Mouse (Mus musculus): ENCODE results near the gene Tex2.

The Tex2 gene

DNA sequence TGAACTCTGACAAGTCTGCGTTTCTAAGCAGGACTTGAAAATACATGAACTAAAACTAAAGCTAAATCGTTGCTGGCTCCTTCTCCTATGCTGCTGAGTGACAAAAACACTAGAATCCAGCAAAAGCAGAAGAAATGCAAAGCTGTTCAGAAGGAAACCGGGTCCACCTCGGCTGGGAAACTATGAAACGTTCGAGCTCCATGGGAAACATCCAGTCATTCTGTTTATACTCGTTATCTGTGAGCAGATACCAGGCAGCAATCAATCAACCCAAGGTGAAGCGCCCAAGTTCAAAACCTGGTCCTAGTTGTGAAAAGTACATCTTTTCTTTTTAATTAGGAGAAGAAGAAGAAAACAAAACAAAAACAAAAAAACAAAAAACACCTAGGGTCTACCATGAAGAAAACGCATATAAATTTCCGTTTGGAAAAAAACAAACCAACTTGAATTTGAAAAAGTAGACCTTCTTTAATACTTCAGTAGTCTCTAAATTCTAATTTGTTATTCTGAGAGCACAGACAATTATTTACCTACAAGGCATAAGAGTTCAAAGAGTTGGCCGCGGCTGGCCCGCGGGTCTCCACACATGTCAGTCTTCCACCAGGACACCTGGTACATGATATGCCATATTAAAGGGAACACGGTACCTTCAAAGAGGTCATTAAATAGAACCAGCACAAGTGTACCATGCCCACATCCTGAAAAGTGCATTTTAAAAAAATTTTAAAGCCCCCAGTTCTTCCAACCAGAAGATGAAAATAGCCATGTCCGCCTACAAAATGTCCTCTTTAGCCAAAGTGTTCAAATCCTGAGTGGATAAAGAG is 127.0 kb downstream of the Tex2 start:
- no peak for DNase-seq (ENCODE audit: low spot score in 2 of 2)

DNA sequence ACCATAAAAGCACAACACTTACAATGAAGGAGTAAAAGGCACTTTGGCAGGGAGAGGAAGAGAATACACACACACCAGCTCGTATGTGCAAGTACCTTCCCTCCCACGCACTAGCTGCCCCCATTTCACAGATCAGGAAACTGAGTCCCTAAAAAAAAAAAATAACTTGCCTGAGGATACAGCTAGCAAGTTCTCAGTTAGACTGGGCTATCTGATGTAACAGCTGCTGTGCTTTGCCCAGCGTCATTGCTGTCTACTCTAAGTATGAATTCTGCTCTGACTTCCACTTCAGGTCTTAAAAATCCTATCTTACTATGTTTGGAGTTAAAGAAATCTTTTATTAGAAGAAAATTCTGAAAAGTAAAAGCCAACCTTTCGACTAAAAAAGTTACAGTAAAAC is 127.6 kb downstream of the Tex2 start:
- no peak for DNase-seq (ENCODE audit: low spot score in 2 of 2)

DNA sequence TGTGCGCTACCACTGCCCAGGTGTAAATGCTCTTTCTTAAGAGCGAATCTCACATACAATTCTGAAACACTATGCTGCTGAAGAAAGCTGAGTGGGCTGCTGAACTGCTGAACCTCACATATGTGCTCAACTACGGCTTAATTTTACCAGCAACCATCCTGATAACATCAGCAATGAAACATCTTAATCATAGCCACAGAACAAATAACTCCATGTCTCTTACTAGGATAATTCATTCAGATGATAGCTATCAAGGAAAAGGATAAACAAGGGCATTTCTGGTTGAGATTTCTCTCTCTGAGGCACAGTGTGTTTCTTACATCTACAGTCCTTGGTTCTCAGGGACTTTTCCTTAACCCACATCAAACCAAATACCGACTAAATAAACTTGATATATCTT is 128.3 kb downstream of the Tex2 start:
- DNase-seq (ENCODE audit: low spot score in 2 of 2), result no peak

DNA sequence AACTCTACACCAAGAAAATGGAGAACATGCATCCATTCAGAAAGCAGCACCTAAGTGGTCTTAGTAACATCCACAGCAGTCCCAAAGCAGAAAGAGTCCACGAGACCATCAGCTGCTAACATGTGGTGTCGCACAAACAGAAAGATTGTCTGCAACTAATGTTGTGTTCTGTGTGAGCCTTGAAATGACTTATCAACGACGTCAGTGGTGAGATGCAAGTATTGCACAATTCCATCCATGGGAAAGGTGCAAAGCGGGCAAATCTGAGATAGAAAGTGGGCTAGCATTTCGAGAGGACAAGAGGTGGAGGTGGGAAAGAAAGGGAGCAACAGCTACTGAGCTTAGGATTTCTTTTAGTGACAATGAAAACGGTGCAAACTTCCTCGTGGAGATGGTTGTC is 130.4 kb downstream of the Tex2 start:
- no peak for DNase-seq (ENCODE audit: low spot score in 2 of 2)

DNA sequence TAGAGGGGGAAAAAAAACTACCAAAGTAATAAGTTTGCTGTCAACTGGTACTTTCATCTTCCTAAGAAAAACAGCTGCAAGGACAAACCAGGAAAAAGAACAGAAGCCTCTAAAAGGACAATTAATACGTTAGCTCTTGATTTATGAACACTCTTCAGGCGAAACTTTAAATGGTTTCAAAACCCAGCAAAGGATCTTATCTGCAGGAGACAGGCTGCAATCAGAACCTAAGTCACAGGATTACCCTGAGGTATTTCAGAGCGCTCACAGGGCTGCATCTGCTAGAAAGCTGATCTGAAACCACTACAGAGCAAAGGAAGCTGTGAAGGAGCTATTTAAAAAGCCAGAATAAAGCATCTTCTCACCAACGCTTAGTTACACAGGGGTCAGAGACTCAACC is 131.6 kb downstream of the Tex2 start:
- DNase-seq (ENCODE audit: low spot score in 2 of 2), result no peak

DNA sequence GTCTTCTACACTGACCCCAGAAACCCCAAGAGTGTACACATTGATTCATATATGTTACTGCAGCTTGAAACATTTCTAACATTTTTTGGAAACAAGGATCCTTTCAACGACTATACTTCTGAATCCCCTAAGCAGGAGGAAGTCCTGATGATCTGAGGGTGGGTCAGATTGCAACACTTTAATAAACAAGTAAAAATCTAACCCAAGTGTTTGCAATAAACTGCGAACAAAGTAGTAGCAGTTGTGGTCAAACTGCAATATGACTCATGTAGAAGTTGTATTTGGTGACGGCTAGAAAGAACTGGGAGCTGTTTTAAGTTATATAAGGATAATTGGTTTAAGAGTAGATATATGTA is 132.7 kb downstream of the Tex2 start:
- DNase-seq (ENCODE audit: low spot score in 2 of 2), result no peak

DNA sequence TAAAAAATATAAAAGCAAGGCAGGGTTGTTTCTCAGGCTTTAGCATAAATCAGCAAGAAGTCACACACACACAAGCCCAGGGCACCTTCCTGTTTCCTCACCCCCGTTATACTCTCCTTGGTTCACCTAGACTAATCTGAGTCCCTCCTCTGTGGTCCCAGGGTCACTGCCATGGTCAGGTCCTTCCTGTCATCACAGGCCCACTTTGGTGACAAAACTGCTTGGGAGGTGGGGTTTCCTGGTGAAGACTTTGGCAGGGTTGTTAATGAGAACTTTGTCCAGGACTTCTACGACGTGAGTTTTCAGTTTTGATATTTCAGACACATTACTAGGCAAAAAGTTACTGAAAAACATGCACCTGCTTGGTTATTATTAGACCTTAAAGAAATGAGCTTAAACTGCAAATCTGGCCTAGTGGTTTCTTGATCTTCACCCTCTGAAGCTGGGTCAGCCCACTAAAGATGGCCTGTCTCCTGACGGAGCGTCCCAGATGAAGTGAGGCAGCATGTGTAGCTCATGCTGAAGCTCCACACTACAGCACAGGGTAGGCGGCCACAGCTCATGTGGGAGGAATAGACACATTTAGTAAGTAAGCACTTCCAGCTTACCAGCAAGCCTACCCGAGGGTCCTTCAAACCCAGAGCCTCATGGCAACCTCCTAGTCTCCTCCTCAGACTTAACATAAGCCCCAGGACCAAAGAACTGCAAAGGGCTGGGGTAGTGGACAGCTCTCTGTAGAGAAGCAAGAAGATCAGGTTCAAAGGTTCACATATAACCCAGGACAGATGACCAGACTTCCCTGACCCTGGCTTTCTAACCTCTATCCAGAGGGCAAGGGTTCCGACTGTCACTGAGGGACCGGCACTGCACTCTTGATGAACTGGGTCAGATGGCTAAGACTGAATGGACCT is 133.3 kb downstream of the Tex2 start:
- no peak for DNase-seq (ENCODE audit: low spot score in 2 of 2)

DNA sequence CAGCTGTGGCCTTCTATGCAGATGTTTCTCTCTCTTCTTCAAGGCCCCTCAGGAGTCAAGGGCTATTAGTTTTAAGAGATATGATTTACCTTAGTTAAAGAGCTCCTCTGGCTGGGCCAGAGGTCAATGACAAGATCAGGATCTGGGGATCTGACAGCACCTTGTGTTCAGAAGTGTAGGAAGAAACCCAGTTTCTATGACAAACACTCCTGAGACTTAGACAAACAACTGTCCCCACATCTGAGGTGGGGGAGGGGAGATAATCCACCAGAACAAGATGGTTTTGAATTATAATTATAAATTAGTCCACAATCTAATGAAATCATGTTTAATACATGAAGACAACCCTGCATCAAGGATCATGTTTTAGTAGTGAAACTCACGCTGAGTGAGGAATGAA is 134.5 kb downstream of the Tex2 start:
- no peak for DNase-seq (ENCODE audit: low spot score in 2 of 2)

DNA sequence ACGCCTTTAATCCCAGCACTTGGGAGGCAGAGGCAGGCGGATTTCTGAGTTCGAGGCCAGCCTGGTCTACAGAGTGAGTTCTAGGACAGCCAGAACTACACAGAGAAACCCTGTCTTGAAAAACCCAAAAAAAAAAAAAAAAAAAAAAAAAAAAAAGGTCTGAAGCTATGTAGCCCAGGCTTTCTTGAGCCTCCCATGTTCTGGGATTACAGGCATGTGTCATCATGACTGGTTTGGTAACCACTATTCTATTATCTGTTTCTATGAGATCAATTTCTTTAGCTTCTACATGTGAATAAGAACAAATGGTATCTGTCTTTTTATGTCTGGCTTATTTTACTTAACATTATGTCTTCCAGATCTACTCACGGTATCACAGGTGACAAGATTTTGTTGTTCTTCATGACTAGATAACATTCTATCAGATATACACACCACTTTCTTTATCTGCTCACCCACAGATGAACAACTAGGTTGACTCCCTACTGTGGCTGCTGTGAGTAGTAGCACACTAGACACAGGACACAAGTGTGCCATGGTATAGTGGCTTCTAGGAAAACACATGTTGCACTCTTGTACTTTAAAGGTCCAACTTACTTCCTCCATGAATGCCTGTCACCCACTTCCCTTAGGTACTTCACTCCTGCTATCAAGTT is 135.6 kb downstream of the Tex2 start:
- no peak for DNase-seq (ENCODE audit: low spot score in 2 of 2)

DNA sequence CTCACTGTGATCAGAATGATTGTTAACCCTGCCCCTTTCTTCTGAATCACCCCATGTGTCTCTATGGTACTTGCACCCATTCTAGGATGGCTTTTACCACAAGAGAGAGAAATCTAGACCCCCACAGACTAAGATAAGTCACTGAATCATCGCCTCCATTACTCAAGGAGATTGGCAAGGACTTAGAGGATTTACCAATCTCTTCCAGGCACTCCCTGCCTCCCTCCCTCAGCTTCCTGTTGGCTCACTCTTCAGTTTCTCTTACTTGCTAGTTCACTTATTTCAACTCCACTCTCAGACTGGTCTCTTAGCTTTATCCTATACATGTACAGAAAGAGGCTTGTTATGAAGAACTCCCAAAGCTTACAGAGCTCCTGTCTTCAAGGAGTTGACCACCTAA is 137.9 kb downstream of the Tex2 start:
- DNase-seq (ENCODE audit: low spot score in 2 of 2), result no peak

DNA sequence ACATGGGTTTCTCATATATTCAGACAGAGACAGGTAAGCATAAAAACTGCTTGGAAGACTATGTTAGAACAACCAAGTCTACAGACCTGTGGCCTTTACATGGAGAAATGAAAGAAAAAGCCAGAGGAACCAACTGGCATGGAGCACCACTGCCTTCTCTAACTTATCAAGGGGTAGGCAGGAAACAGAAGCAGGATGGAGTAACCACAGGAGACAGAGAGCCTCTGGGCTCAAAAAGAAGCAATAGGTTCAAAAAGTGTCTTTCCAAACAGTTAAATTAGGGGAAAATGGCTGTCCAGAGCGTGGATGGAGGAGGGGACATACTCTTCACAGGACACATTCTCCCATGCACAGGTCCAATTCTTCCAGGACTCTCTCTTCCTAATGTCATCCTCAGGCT is 141.6 kb downstream of the Tex2 start:
- DNase-seq (ENCODE audit: low spot score in 2 of 2), result no peak

DNA sequence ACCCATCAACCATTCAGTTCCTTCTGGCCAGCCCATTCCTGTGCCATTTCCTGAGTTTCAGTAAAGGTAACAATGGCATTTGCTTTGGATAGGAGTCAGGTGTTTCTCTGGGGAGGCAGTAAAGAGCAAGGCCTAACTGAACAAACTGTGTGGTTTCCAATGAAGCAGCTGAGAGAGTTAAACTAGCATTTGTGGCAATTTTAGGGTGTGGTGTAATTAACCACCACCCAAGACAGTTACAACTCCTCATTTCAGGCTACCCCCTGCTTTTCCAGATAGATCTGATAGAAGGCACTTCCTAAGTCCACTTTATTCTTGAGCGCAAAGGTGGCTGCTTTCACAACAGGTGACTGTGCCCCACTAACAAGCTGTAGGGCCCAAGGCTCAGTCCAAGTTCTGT is 144.7 kb downstream of the Tex2 start:
- no peak for DNase-seq (ENCODE audit: low spot score in 2 of 2)

DNA sequence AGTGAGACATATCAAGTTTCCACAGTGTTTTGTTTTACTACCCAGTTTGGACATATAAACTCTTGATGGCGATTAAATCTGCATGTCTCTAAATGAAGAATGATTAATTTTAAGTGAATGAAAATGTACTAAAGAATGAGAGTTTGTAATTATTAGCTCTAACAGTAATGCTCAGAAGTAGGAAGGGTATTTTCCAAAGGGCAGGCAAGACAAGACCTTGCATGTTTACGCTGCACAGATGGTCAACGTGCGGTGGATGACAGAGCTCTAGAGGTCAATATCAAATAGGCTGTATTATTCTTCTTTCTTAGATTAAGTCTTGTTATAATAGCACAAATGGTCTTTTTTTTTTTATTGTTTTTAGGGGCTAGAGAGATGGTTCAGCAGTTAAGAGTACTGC is 147.3 kb downstream of the Tex2 start:
- no peak for DNase-seq (ENCODE audit: low spot score in 2 of 2)

DNA sequence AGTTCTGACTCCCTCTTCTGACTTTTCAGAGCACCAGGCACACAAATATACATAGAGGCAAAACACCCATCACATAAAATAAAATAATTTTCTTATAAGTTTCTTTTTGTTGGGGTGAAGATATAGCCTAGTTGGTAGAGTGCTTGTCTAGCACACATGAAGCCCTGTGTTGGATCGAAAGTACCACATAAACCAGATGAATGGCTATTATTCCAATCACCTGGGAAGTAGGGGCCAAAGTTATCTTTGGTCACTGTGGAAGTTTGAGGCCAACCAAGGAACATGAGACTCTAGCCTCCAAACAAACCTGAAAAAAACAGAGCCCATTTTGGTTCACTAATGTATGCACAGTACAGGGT is 147.7 kb downstream of the Tex2 start:
- DNase-seq (ENCODE audit: low spot score in 2 of 2), result no peak

DNA sequence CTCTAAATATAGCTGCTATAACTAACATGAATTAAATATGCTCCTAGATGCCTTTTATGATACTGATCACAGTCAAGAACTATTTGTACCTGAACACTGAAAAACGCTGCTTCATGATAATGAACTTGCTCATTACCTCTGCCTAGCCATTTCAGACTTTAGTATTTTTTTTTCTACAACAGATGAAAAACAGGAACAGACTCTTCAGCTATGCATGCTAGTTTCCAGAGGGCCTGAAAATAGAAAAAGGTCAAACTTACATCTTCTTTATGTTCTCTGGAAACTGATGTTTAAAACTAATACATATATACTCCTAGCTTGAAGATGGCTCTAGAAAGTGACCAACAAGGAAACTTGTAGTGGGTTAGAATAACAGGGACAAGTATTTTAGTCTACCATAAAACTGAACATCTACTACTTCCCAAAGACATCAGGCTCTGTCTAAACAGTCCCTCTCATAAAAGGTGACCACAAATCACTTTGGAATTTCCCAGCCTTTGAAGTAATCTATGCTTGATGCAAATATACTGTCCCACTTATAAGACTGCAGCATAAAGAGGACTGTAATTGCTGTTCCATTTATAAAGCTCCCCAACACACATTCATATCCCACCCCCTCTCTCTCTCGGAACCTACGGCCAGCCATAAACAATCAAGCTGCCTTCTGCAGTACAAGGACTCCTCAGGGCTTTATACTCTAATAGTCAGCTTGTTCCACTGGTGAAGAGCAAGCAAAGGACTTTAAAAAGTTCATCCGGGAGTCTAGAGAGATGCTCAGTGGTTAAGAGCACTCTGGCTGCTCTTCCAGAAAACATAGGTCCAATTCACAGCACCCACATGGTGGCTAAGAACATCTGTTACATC is 148.3 kb downstream of the Tex2 start:
- no peak for DNase-seq (ENCODE audit: low spot score in 2 of 2)

DNA sequence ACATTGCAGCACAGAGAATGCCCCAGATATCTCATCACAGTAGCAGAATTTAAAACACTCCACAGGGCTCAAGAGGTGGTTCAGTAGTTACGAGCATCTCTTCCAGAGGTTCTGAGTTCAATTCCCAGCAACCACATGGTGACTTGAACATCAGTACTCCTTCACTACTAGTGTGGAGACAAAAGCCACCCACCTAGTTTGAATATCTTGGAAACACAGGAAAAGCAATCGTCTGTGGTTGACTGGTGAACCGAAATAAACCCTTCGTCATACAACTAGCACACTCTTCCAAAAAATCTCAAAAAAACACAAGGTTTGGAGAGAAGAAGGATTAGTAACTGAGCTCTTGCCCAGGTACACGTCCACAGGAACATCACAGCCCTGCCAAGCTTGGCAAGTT is 149.4 kb downstream of the Tex2 start:
- no peak for DNase-seq (ENCODE audit: low spot score in 2 of 2)

DNA sequence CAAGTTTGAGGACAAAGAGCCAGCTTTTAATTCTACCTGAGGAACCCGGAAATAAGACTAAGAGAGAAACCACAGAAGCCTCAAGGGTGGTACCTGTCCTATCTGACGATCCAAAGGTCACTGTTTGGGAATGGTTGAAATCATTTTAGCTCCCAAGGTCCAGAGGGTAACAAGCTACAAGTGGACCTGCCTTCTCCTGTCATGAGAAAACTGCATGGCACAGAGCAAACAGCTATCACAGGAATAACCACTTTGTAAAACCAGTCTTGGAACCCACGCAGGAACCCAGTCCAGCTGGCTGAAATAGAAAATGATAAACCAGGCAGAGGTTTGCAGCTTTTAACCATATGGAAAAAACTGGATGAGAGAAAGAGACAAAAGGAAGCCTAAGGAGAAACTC is 150.9 kb downstream of the Tex2 start:
- no peak for DNase-seq (ENCODE audit: low spot score in 2 of 2)

DNA sequence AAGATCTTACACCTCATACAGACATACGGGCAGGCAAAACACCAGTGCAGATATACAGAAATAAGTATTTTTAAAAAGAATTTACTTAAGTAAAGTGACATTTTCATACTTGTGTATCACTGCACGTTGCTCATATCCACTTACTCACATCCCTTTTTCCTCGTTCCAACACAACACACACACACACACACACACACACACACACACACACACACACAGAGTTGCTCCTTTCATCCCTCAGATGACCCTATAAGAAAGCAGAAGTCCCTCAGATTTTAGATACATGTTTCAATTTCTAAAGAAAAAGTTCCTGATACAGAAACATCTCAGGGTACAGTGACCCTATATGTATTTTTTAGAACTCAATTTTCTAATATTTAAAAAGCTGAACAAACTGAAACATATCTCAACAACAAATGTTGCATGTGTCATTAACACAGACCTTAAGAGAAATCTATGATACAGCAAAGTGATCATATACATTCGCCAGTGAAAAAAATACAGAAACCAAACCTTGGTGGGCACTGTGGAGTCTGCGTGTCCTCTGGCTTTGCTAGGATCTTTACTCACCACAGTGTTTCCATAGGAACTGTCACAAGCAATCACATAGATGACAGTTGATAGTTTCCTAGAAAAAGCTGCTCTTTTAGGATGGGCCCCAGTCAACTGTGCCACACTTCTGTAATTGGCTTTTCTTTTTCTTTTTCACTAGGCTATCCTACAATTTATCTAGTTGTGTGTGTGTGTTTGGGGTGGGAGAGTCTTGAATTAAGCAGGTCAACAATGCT is 151.9 kb downstream of the Tex2 start:
- DNase-seq (ENCODE audit: low spot score in 2 of 2), result no peak

DNA sequence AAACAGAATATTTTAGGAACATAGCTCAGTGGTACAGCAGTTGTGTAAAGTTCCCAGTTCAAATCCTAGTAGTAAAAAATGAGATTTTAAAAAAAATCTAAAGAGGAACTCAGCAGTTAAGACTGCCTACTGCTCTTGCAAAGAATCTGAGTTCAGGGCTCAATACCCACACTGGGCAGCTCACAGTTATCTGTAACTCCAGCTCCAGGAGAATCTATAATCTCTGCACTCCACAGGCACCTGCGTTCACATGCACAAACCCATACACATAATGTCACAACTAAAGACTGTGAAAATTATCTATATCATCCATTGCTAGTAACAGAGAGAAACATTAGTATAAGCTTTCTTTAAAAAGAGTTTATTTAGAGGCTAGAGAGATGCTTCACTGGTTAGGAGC is 152.6 kb downstream of the Tex2 start:
- no peak for DNase-seq (ENCODE audit: low spot score in 2 of 2)

DNA sequence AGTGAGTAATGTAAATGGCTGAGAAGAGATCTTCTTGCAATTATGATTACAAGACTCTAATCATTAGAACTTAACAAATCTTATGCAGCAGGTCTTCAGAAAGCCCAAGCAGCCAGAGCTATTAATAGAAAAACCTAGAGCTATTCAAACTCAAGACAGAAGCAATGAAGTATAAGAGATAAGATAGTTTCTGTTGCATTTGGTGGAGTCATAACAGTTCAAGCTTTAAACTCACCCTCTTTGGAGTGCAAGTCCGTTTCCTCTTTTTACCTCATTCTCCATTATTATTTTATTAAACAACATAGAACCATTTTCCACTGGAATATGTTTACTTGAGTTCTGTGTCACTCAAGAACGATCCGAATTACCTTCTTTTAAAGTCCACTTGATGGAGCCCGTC is 154.7 kb downstream of the Tex2 start:
- DNase-seq (ENCODE audit: low spot score in 2 of 2), result no peak

Measured in urinary bladder, adult 18-20 months (tissue).